ENCODE assay signal across 19 mouse cellular contexts in the genomic region with DNA sequence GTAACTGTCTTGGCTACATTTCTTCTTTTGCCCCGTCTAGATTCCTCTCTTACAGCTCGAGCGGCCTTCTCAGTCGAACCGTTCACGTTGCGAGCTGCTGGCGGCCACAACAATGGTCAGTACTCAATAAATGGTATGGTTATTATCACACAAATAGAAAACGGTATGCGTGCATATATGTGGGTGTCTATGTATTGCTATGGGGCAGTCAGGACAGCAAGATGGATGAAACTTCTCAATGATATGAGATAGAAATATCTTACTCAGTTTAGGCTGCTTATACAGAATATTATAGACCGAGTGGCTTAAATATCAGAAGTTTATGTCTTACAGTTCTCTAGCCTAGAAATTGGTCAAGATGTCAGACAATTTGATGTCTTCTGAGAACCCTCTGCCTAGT. TPM values are rescaled to one million over a fixed set of nuclear protein-coding genes. Genes with fewer than 3 reads are reported as not detected.
DNase-seq lines count a peak whose midpoint lies in the region; ATAC-seq lines count a peak whose summit lies in the region.
"Had no signal": no experiment of that assay in that cellular context is flagged by ENCODE, and none has a peak within 500 bp of the region (broad histone marks: within the 10 kb centered on the region; RNA-seq: fewer than 3 reads in every experiment).

No protein-coding gene starts in this region.

- DNase-seq in hindbrain, embryonic 10.5 days (ENCODE audit: low spot score) = no peak
- DNase-seq in midbrain, embryonic 10.5 days (ENCODE audit: low spot score) = no peak
- no peak for DNase-seq in midbrain, embryonic 14.5 days
- DNase-seq in retina, embryonic 14.5 days (ENCODE audit: low spot score) = no peak
- DNase-seq: adrenal gland, postnatal 10 days; B cell, adult 2 months; cerebellum, adult 2 months; cerebellum, postnatal 25 days; lung, postnatal 4 days; thymus, adult 2 months; thymus, postnatal 4 days had no signal

- no peak for ATAC-seq in hindbrain, embryonic 16.5 days
- no peak for ATAC-seq in midbrain, embryonic 14.5 days (ENCODE audit: low FRiP score, low TSS enrichment)
- 0 out of 2 replicates have a peak, but pooled peaks have one; percentile 28 for ATAC-seq in embryonic facial prominence, embryonic 12.5 days (ENCODE audit: insufficient number of reproducible peaks, insufficient read depth, low FRiP score, low TSS enrichment)
- no peak for ATAC-seq in limb, embryonic 13.5 days (ENCODE audit: low FRiP score, low read depth)
- ATAC-seq: intestine, embryonic 16.5 days had no signal

- no peak overlapping the region for H3K27ac ChIP-seq in hindbrain, embryonic 10.5 days
- no peak overlapping the region for H3K27ac ChIP-seq in hindbrain, embryonic 16.5 days (ENCODE audit: low read depth, low read length)
- no peak overlapping the region for H3K27ac ChIP-seq in midbrain, embryonic 10.5 days (replicated peaks)
- H3K27ac ChIP-seq in midbrain, embryonic 14.5 days (replicated peaks; ENCODE audit: low read depth, low read length) = no peak overlapping the region
- no peak overlapping the region for H3K27ac ChIP-seq in embryonic facial prominence, embryonic 12.5 days
- no peak overlapping the region for H3K27ac ChIP-seq in limb, embryonic 13.5 days
- H3K27ac ChIP-seq: embryonic facial prominence, embryonic 15.5 days; hindbrain, embryonic 15.5 days; liver, embryonic 14.5 days had no signal

- 17% methylated on average over 11 of the region's 11 CpGs for WGBS in hindbrain, embryonic 10.5 days
- 17% methylated on average over 10 of the region's 11 CpGs for WGBS in hindbrain, embryonic 16.5 days
- 25% methylated on average over 11 of the region's 11 CpGs for WGBS in midbrain, embryonic 10.5 days
- WGBS in midbrain, embryonic 14.5 days = 17% methylated on average over 10 of the region's 11 CpGs
- WGBS in embryonic facial prominence, embryonic 12.5 days = 19% methylated on average over 11 of the region's 11 CpGs
- WGBS in limb, embryonic 13.5 days = 32% methylated on average over 11 of the region's 11 CpGs

- H3K36me3 ChIP-seq in hindbrain, embryonic 10.5 days = no peaks in the 10 kb centered on the region
- no peaks in the 10 kb centered on the region for H3K36me3 ChIP-seq in hindbrain, embryonic 16.5 days (ENCODE audit: control insufficient read depth, insufficient read depth, low read length)
- H3K36me3 ChIP-seq in midbrain, embryonic 10.5 days = no peaks in the 10 kb centered on the region
- no peaks in the 10 kb centered on the region for H3K36me3 ChIP-seq in midbrain, embryonic 14.5 days (ENCODE audit: control insufficient read depth, insufficient read depth, low read length)
- no peaks in the 10 kb centered on the region for H3K36me3 ChIP-seq in embryonic facial prominence, embryonic 12.5 days
- no peaks in the 10 kb centered on the region for H3K36me3 ChIP-seq in limb, embryonic 13.5 days
- H3K36me3 ChIP-seq: embryonic facial prominence, embryonic 15.5 days; hindbrain, embryonic 15.5 days had no signal

- H3K9me3 ChIP-seq in hindbrain, embryonic 10.5 days = no peaks in the 10 kb centered on the region
- no peaks in the 10 kb centered on the region for H3K9me3 ChIP-seq in hindbrain, embryonic 16.5 days (ENCODE audit: control insufficient read depth, low read length)
- no peaks in the 10 kb centered on the region for H3K9me3 ChIP-seq in midbrain, embryonic 10.5 days (replicated peaks)
- no peaks in the 10 kb centered on the region for H3K9me3 ChIP-seq in midbrain, embryonic 14.5 days (ENCODE audit: control insufficient read depth, low read length)
- H3K9me3 ChIP-seq in embryonic facial prominence, embryonic 12.5 days = no peaks in the 10 kb centered on the region
- no peaks in the 10 kb centered on the region for H3K9me3 ChIP-seq in limb, embryonic 13.5 days
- H3K9me3 ChIP-seq: embryonic facial prominence, embryonic 15.5 days; hindbrain, embryonic 15.5 days had no signal

- no peaks in the 10 kb centered on the region for H3K27me3 ChIP-seq in hindbrain, embryonic 10.5 days (ENCODE audit: insufficient read depth, poor library complexity, severe bottlenecking)
- H3K27me3 ChIP-seq in hindbrain, embryonic 16.5 days (replicated peaks; ENCODE audit: control insufficient read depth, insufficient read depth, low read length) = no peaks in the 10 kb centered on the region
- no peaks in the 10 kb centered on the region for H3K27me3 ChIP-seq in midbrain, embryonic 10.5 days (ENCODE audit: low read depth, poor library complexity, severe bottlenecking)
- H3K27me3 ChIP-seq in midbrain, embryonic 14.5 days (ENCODE audit: control insufficient read depth, insufficient read depth, low read length) = no peaks in the 10 kb centered on the region
- H3K27me3 ChIP-seq in embryonic facial prominence, embryonic 12.5 days = no peaks in the 10 kb centered on the region
- no peaks in the 10 kb centered on the region for H3K27me3 ChIP-seq in limb, embryonic 13.5 days
- H3K27me3 ChIP-seq: CH12.LX; embryonic facial prominence, embryonic 15.5 days; hindbrain, embryonic 15.5 days had no signal

- no peak overlapping the region for H3K9ac ChIP-seq in hindbrain, embryonic 16.5 days (ENCODE audit: low read depth, low read length)
- H3K9ac ChIP-seq in midbrain, embryonic 14.5 days (replicated peaks; ENCODE audit: low read length) = no peak overlapping the region
- no peak overlapping the region for H3K9ac ChIP-seq in embryonic facial prominence, embryonic 12.5 days
- H3K9ac ChIP-seq in limb, embryonic 13.5 days = no peak overlapping the region
- H3K9ac ChIP-seq: embryonic facial prominence, embryonic 15.5 days; hindbrain, embryonic 15.5 days; liver, embryonic 14.5 days had no signal

- H3K4me3 ChIP-seq in hindbrain, embryonic 10.5 days = peak overlapping the region; percentile 27
- no peak overlapping the region for H3K4me3 ChIP-seq in hindbrain, embryonic 16.5 days (ENCODE audit: low read length)
- H3K4me3 ChIP-seq in midbrain, embryonic 10.5 days = peak overlapping the region; percentile 14; the same call in 1 of the 2 replicates
- no peak overlapping the region for H3K4me3 ChIP-seq in midbrain, embryonic 14.5 days (replicated peaks; ENCODE audit: low read depth, low read length)
- H3K4me3 ChIP-seq in embryonic facial prominence, embryonic 12.5 days = no peak overlapping the region
- H3K4me3 ChIP-seq in limb, embryonic 13.5 days = no peak overlapping the region
- H3K4me3 ChIP-seq: embryonic facial prominence, embryonic 15.5 days; hindbrain, embryonic 15.5 days had no signal

- no peaks in the 10 kb centered on the region for H3K4me1 ChIP-seq in hindbrain, embryonic 10.5 days (replicated peaks)
- no peaks in the 10 kb centered on the region for H3K4me1 ChIP-seq in hindbrain, embryonic 16.5 days (ENCODE audit: control insufficient read depth, insufficient read depth, low read depth, low read length)
- no peaks in the 10 kb centered on the region for H3K4me1 ChIP-seq in midbrain, embryonic 10.5 days
- no peaks in the 10 kb centered on the region for H3K4me1 ChIP-seq in midbrain, embryonic 14.5 days (ENCODE audit: control insufficient read depth, insufficient read depth, low read length)
- no peaks in the 10 kb centered on the region for H3K4me1 ChIP-seq in embryonic facial prominence, embryonic 12.5 days
- no peaks in the 10 kb centered on the region for H3K4me1 ChIP-seq in limb, embryonic 13.5 days
- H3K4me1 ChIP-seq: embryonic facial prominence, embryonic 15.5 days; hindbrain, embryonic 15.5 days had no signal

- no peak overlapping the region for H3K4me2 ChIP-seq in hindbrain, embryonic 16.5 days (ENCODE audit: low read length)
- no peak overlapping the region for H3K4me2 ChIP-seq in midbrain, embryonic 14.5 days (ENCODE audit: low read length)
- H3K4me2 ChIP-seq in embryonic facial prominence, embryonic 12.5 days (replicated peaks) = peak overlapping the region; percentile 24; the same call in 1 of the 2 replicates
- H3K4me2 ChIP-seq in limb, embryonic 13.5 days (replicated peaks) = 0 out of 2 replicates have a peak overlapping the region, but pooled peaks have one; percentile 21
- H3K4me2 ChIP-seq: embryonic facial prominence, embryonic 15.5 days; hindbrain, embryonic 15.5 days had no signal

RNA-seq across cellular contexts. Expression of a gene that starts 14.5 kb away (rescaled TPM):
- polyA plus RNA-seq in hindbrain, embryonic 10.5 days (2016; fragmentation: Nextera tagmentation; extraction: Ambion mirVana) = 9.4 and 14.2 TPM in 2 replicates
- 95.1 and 99.5 TPM in 2 replicates for polyA plus RNA-seq in hindbrain, embryonic 16.5 days (2015; fragmentation: Nextera tagmentation; extraction: Ambion mirVana)
- polyA plus RNA-seq in midbrain, embryonic 10.5 days (2016; fragmentation: Nextera tagmentation; extraction: Ambion mirVana) = 9.3 and 17.2 TPM in 2 replicates
- 107 and 117 TPM in 2 replicates for polyA plus RNA-seq in midbrain, embryonic 14.5 days (2014; fragmentation: Nextera tagmentation; extraction: Ambion mirVana)
- polyA plus RNA-seq in embryonic facial prominence, embryonic 12.5 days (2016; fragmentation: Nextera tagmentation; extraction: Ambion mirVana) = 9.2 and 11.3 TPM in 2 replicates
- polyA plus RNA-seq in limb, embryonic 13.5 days (2015; fragmentation: Nextera tagmentation; extraction: Ambion mirVana) = 7.4 and 7.8 TPM in 2 replicates

RNA-seq across cellular contexts. Expression of a gene that starts 17.1 kb away (rescaled TPM):
- 99.8 and 101 TPM in 2 replicates for polyA plus RNA-seq in hindbrain, embryonic 10.5 days (2016; fragmentation: Nextera tagmentation; extraction: Ambion mirVana)
- polyA plus RNA-seq in hindbrain, embryonic 16.5 days (2015; fragmentation: Nextera tagmentation; extraction: Ambion mirVana) = 103 and 107 TPM in 2 replicates
- 109 and 118 TPM in 2 replicates for polyA plus RNA-seq in midbrain, embryonic 10.5 days (2016; fragmentation: Nextera tagmentation; extraction: Ambion mirVana)
- 61.9 and 80.6 TPM in 2 replicates for polyA plus RNA-seq in midbrain, embryonic 14.5 days (2014; fragmentation: Nextera tagmentation; extraction: Ambion mirVana)
- polyA plus RNA-seq in embryonic facial prominence, embryonic 12.5 days (2016; fragmentation: Nextera tagmentation; extraction: Ambion mirVana) = 107 and 108 TPM in 2 replicates
- polyA plus RNA-seq in limb, embryonic 13.5 days (2015; fragmentation: Nextera tagmentation; extraction: Ambion mirVana) = 132 and 137 TPM in 2 replicates

Comparison
In these comparisons a context has a peak if more than half of its experiments do, and no peak if none do; other contexts are left out.
1. H3K4me3 ChIP-seq: peak in hindbrain, embryonic 10.5 days (single experiment) and midbrain, embryonic 10.5 days (single experiment); none in hindbrain, embryonic 16.5 days (single experiment), midbrain, embryonic 14.5 days (single experiment), embryonic facial prominence, embryonic 12.5 days (single experiment) and limb, embryonic 13.5 days (single experiment).
2. H3K4me2 ChIP-seq: peak in embryonic facial prominence, embryonic 12.5 days (single experiment) and limb, embryonic 13.5 days (single experiment); none in hindbrain, embryonic 16.5 days (single experiment) and midbrain, embryonic 14.5 days (single experiment).